Mouse (Mus musculus): Measurements from ENCODE around the gene Apopt1. TPM values are rescaled to one million over a fixed set of nuclear protein-coding genes. Genes with fewer than 3 reads are reported as not detected.

Gene Apopt1
- 10 to 100 TPM; 32.1 to 36.4 TPM for total RNA-seq (2021)

GRCm38 (mm10) chr12:111713004-111713651 is at the start of gene Apopt1, which contains the start of gene Bag5:
Gene Apopt1 (plus strand): TSS chr12:111713261.
Gene Bag5 (minus strand): TSS chr12:111713257.
- intact Hi-C loops (cut with DNase I), result no loop called here
- DNase-seq (ENCODE audit: low spot score), result peak; percentile 79

- intact Hi-C loops (cut with DNase I), result no loop called here
- peak; percentile 37 for DNase-seq (ENCODE audit: low spot score)
These were observed 48.9 kb upstream of the Apopt1 start for GRCm38 (mm10) chr12:111664144-111664634.

- intact Hi-C loops (cut with DNase I), result loop anchor here (5.0 kb wide), 1 partner anchor 297 kb away; no protein-coding TSS in a partner anchor
- no peak for DNase-seq (ENCODE audit: low spot score)
These were observed 47.8 kb upstream of the Apopt1 start for GRCm38 (mm10) chr12:111665041-111665880.

GRCm38 (mm10) chr12:111666380-111666779 is 46.7 kb upstream of the Apopt1 start:
- DNase-seq (ENCODE audit: low spot score), result no peak
- intact Hi-C loops (cut with DNase I), result loop anchor here (5.0 kb wide), 1 partner anchor 296 kb away; no protein-coding TSS in a partner anchor

GRCm38 (mm10) chr12:111667421-111667820 is 45.6 kb upstream of the Apopt1 start:
- intact Hi-C loops (cut with DNase I), result loop anchor here (5.0 kb wide), 1 partner anchor 295 kb away; no protein-coding TSS in a partner anchor
- DNase-seq (ENCODE audit: low spot score), result no peak

- intact Hi-C loops (cut with DNase I), result loop anchor here (1.0 to 5.0 kb wide), 3 partner anchors 28 to 294 kb away; no protein-coding TSS in a partner anchor
These were observed 44.6 kb upstream of the Apopt1 start for GRCm38 (mm10) chr12:111668457-111668912.

GRCm38 (mm10) chr12:111669000-111669788 is 43.9 kb upstream of the Apopt1 start:
- intact Hi-C loops (cut with DNase I), result loop anchor here (1.0 to 5.0 kb wide), 3 partner anchors 27 to 293 kb away; no protein-coding TSS in a partner anchor
- peak; percentile 46 for DNase-seq (ENCODE audit: low spot score)

More at GRCm38 (mm10) chr12:111668457-111668912, 44.6 kb upstream of the Apopt1 start:
- DNase-seq (ENCODE audit: low spot score), result peak; percentile 86

GRCm38 (mm10) chr12:111669961-111670360 is 43.1 kb upstream of the Apopt1 start:
- intact Hi-C loops (cut with DNase I), result loop anchor here (5.0 kb wide), 1 partner anchor 292 kb away; no protein-coding TSS in a partner anchor
- DNase-seq (ENCODE audit: low spot score), result no peak

- intact Hi-C loops (cut with DNase I), result no loop called here
- DNase-seq (ENCODE audit: low spot score), result peak; percentile 19
These were observed 42.6 kb upstream of the Apopt1 start for GRCm38 (mm10) chr12:111670371-111670971.

GRCm38 (mm10) chr12:111670976-111671375 is 42.1 kb upstream of the Apopt1 start:
- no peak for DNase-seq (ENCODE audit: low spot score)
- intact Hi-C loops (cut with DNase I), result no loop called here

- intact Hi-C loops (cut with DNase I), result no loop called here
- DNase-seq (ENCODE audit: low spot score), result peak; percentile 39
These were observed 41.6 kb upstream of the Apopt1 start for GRCm38 (mm10) chr12:111671431-111671902.

- intact Hi-C loops (cut with DNase I), result no loop called here
- DNase-seq (ENCODE audit: low spot score), result peak; percentile 80
These were observed 40.9 kb upstream of the Apopt1 start, which contains the start of gene Ckb for GRCm38 (mm10) chr12:111672176-111672575. Gene Ckb (minus strand): TSS chr12:111672338.

- no peak for DNase-seq (ENCODE audit: low spot score)
- intact Hi-C loops (cut with DNase I), result no loop called here
These were observed 40.5 kb upstream of the Apopt1 start for GRCm38 (mm10) chr12:111672581-111672980.

GRCm38 (mm10) chr12:111674850-111675486 is 38.1 kb upstream of the Apopt1 start:
- DNase-seq (ENCODE audit: low spot score), result no peak
- intact Hi-C loops (cut with DNase I), result no loop called here

GRCm38 (mm10) chr12:111675797-111676580 is 37.1 kb upstream of the Apopt1 start:
- intact Hi-C loops (cut with DNase I), result no loop called here
- no peak for DNase-seq (ENCODE audit: low spot score)

- intact Hi-C loops (cut with DNase I), result no loop called here
- DNase-seq (ENCODE audit: low spot score), result no peak
These were observed 35.6 kb upstream of the Apopt1 start for GRCm38 (mm10) chr12:111677421-111677820.

- DNase-seq (ENCODE audit: low spot score), result peak; percentile 81
- intact Hi-C loops (cut with DNase I), result no loop called here
These were observed 35.0 kb upstream of the Apopt1 start, which contains the start of gene Trmt61a for GRCm38 (mm10) chr12:111677882-111678669. Gene Trmt61a (plus strand): TSS chr12:111678105.

Measured in heart, postnatal 25 days (tissue).